Mouse (Mus musculus) hindbrain, embryonic 11.5 days (tissue): ENCODE results near the gene Wdr82. TPM values are rescaled to one million over a fixed set of nuclear protein-coding genes. Genes with fewer than 3 reads are reported as not detected.

Source experiments
- ATAC-seq: fragments of 200-750 bp; cut with Nextera tagmentation; 2 replicates; pipeline ENCODE4 v1.8.0; 2017; ENCODE audit warnings: mild to moderate bottlenecking, moderate TSS enrichment, moderate library complexity; ENCODE audit not compliant: low FRiP score
- DNase-seq: peaks from one replicate; pipeline ENCODE4 v3.0.0-alpha.2; 2015; ENCODE audit warnings: low spot score
- H3K27ac ChIP-seq: fragments of 300-500 bp; sonication (generic); 2 replicates; pipeline ENCODE4 v1.5.1; 2014; ENCODE audit warnings: mild to moderate bottlenecking, low read depth, low read length
- H3K27me3 ChIP-seq: fragments of 300-500 bp; sonication (generic); 2 replicates; pipeline ENCODE4 v1.6.1; 2014; ENCODE audit warnings: mild to moderate bottlenecking, low read length, moderate library complexity, mixed read lengths; ENCODE audit not compliant: control insufficient read depth, insufficient read depth
- H3K36me3 ChIP-seq: fragments of 300-500 bp; sonication (generic); 2 replicates; pipeline ENCODE4 v1.6.1; 2014; ENCODE audit warnings: mild to moderate bottlenecking, low read length, moderate library complexity, mixed read lengths; ENCODE audit not compliant: control insufficient read depth, insufficient read depth
- H3K4me1 ChIP-seq: fragments of 300-500 bp; sonication (generic); replicated peaks from 2 replicates; pipeline ENCODE4 v1.6.1; 2014; ENCODE audit warnings: low read length, mixed read lengths; ENCODE audit not compliant: control insufficient read depth, insufficient read depth
- H3K4me2 ChIP-seq: fragments of 300-500 bp; sonication (generic); replicated peaks from 2 replicates; pipeline ENCODE4 v1.6.1; 2014; ENCODE audit warnings: mild to moderate bottlenecking, low read depth, low read length
- H3K4me3 ChIP-seq: fragments of 300-500 bp; sonication (generic); 2 replicates; pipeline ENCODE4 v1.5.1; 2014; ENCODE audit warnings: low read depth, low read length
- H3K9ac ChIP-seq: fragments of 300-500 bp; sonication (generic); 2 replicates; pipeline ENCODE4 v1.6.1; 2014; ENCODE audit warnings: low read depth, low read length
- H3K9me3 ChIP-seq: fragments of 300-500 bp; sonication (generic); 2 replicates; pipeline ENCODE4 v1.6.1; 2016; ENCODE audit warnings: low read length; ENCODE audit not compliant: control insufficient read depth
- WGBS: fragments of 180-500 bp; shearing (Covaris S2); extraction: QIAGEN DNeasy Blood & Tissue Kit; methylation state at CpG from one replicate; pipeline ENCODE4 v1.1.7; 2014; 5-methylcytosine and 5-hydroxymethylcytosine counted together
- polyA plus RNA-seq: library from polyadenylated mRNA; unstranded; fragments of >200 nt; fragmentation: Nextera tagmentation; extraction: Ambion mirVana; gene quantifications from 2 replicates; pipeline ENCODE4 v1.2.1, GENCODE M21; 2014

Gene Wdr82
- polyA plus RNA-seq, 1 experiment from 2014 or later, result 32.8 TPM

- WGBS, result 33% methylated on average over 6 of the region's 6 CpGs
- ATAC-seq, result no peak
- Histone ChIP-seq H3K27ac (no peak overlapping the region), H3K4me2 (no peak overlapping the region), H3K4me1 (no peaks in the 10 kb centered on the region; the same call in 1 of the 2 replicates), H3K9ac (no peak overlapping the region), H3K4me3 (no peak overlapping the region), H3K36me3 (no peaks in the 10 kb centered on the region), H3K9me3 (no peaks in the 10 kb centered on the region), H3K27me3 (no peaks in the 10 kb centered on the region)
- no peak for DNase-seq
Observed at GRCm38 (mm10) chr9:106169917-106170316, 811 bp upstream of the Wdr82 start.

GRCm38 (mm10) chr9:106171346-106172158 is 824 bp downstream of the Wdr82 start:
- H3K4me3 ChIP-seq, result peak overlapping the region; percentile 97
- WGBS, result 1% methylated on average over 30 of the region's 30 CpGs
- no peaks in the 10 kb centered on the region for H3K36me3 ChIP-seq
- H3K27ac ChIP-seq, result peak overlapping the region; percentile 94
- H3K9ac ChIP-seq, result peak overlapping the region; percentile 97
- H3K4me2 ChIP-seq, result peak overlapping the region; percentile 87
- no peaks in the 10 kb centered on the region for H3K27me3 ChIP-seq
- peak; percentile 74 for ATAC-seq
- DNase-seq, result peak; percentile 63
- H3K4me1 ChIP-seq, result no peaks in the 10 kb centered on the region; the same call in 1 of the 2 replicates
- H3K9me3 ChIP-seq, result no peaks in the 10 kb centered on the region

- Histone ChIP-seq H3K4me3 (peak overlapping the region; percentile 97), H3K9ac (no peak overlapping the region), H3K4me2 (peak overlapping the region; percentile 87), H3K36me3 (no peaks in the 10 kb centered on the region), H3K27ac (no peak overlapping the region), H3K4me1 (no peaks in the 10 kb centered on the region; the same call in 1 of the 2 replicates), H3K9me3 (no peaks in the 10 kb centered on the region), H3K27me3 (no peaks in the 10 kb centered on the region)
- no peak for ATAC-seq
- WGBS, result 62% methylated on average over 3 of the region's 3 CpGs
- DNase-seq, result no peak
Observed at GRCm38 (mm10) chr9:106172527-106172926, 1.8 kb downstream of the Wdr82 start.

- no peaks in the 10 kb centered on the region; the same call in 1 of the 2 replicates for H3K4me1 ChIP-seq
- no peaks in the 10 kb centered on the region for H3K36me3 ChIP-seq
- WGBS, result 83% methylated on average over 2 of the region's 2 CpGs
- ATAC-seq, result no peak
- DNase-seq, result no peak
- H3K4me3 ChIP-seq, result no peak overlapping the region
- H3K27ac ChIP-seq, result no peak overlapping the region
- peak overlapping the region; percentile 87; the same call in 1 of the 2 replicates for H3K4me2 ChIP-seq
- no peaks in the 10 kb centered on the region for H3K27me3 ChIP-seq
- H3K9me3 ChIP-seq, result no peaks in the 10 kb centered on the region
- no peak overlapping the region for H3K9ac ChIP-seq
Observed at GRCm38 (mm10) chr9:106173363-106173762, 2.6 kb downstream of the Wdr82 start.

- 87% methylated on average over 3 of the region's 3 CpGs for WGBS
- Histone ChIP-seq H3K27me3 (no peaks in the 10 kb centered on the region), H3K4me3 (no peak overlapping the region), H3K9ac (no peak overlapping the region), H3K9me3 (no peaks in the 10 kb centered on the region), H3K4me1 (no peaks in the 10 kb centered on the region; the same call in 1 of the 2 replicates), H3K36me3 (0 out of 2 replicates have a peak, but pooled peaks cover 2% of the 10 kb centered on the region), H3K4me2 (no peak overlapping the region), H3K27ac (no peak overlapping the region)
- DNase-seq (no peak), ATAC-seq (no peak)
Observed at GRCm38 (mm10) chr9:106175552-106176200, 4.9 kb downstream of the Wdr82 start.

GRCm38 (mm10) chr9:106176769-106177168 is 6.0 kb downstream of the Wdr82 start:
- 0 out of 2 replicates have a peak, but pooled peaks cover 5% of the 10 kb centered on the region for H3K36me3 ChIP-seq
- no peak overlapping the region for H3K4me3 ChIP-seq
- H3K4me1 ChIP-seq, result no peaks in the 10 kb centered on the region; the same call in 1 of the 2 replicates
- no peaks in the 10 kb centered on the region for H3K27me3 ChIP-seq
- no peak for DNase-seq
- no peak overlapping the region for H3K9ac ChIP-seq
- WGBS, result 92% methylated on average over 5 of the region's 5 CpGs
- ATAC-seq, result no peak
- H3K4me2 ChIP-seq, result no peak overlapping the region
- H3K27ac ChIP-seq, result no peak overlapping the region
- H3K9me3 ChIP-seq, result no peaks in the 10 kb centered on the region

GRCm38 (mm10) chr9:106177799-106178198 is 7.1 kb downstream of the Wdr82 start:
- Histone ChIP-seq H3K4me3 (no peak overlapping the region), H3K27ac (no peak overlapping the region), H3K9me3 (no peaks in the 10 kb centered on the region), H3K27me3 (no peaks in the 10 kb centered on the region), H3K36me3 (0 out of 2 replicates have a peak, but pooled peaks cover 5% of the 10 kb centered on the region), H3K4me1 (no peaks in the 10 kb centered on the region; the same call in 1 of the 2 replicates), H3K4me2 (no peak overlapping the region), H3K9ac (no peak overlapping the region)
- 94% methylated on average over 6 of the region's 6 CpGs for WGBS
- no peak for DNase-seq
- ATAC-seq, result no peak

- Histone ChIP-seq H3K4me2 (no peak overlapping the region), H3K4me3 (no peak overlapping the region), H3K9ac (no peak overlapping the region), H3K27ac (no peak overlapping the region), H3K9me3 (no peaks in the 10 kb centered on the region), H3K27me3 (no peaks in the 10 kb centered on the region), H3K36me3 (peaks cover 10% of the 10 kb centered on the region; the same call in 1 of the 2 replicates), H3K4me1 (no peaks in the 10 kb centered on the region)
- DNase-seq (no peak), ATAC-seq (no peak)
- WGBS, result 88% methylated on average over 2 of the region's 2 CpGs
Observed at GRCm38 (mm10) chr9:106179454-106179853, 8.7 kb downstream of the Wdr82 start.
